Mouse (Mus musculus) 3T3-L1 (cell line): ENCODE data around the gene Ces3b.

Source experiments
- DNase-seq: peaks from one replicate; pipeline ENCODE4 v3.0.0-alpha.2; 2015; ENCODE audit warnings: low read depth, low spot score

The Ces3b gene

GRCm38 (mm10) chr8:105142395-105142794, 58.8 kb downstream of the Ces3b start:
- no peak for DNase-seq
